Mouse (Mus musculus) retina, embryonic 14.5 days (tissue): Measurements from ENCODE around the gene Gm30191.

Experiments
- DNase-seq: peaks from one replicate; pipeline ENCODE4 v3.0.0-alpha.2; 2015; ENCODE audit warnings: low spot score

Gm30191 gene

GRCm38 (mm10) chr4:134246719-134247258, at the start of gene Gm30191:
Gene Gm30191 (plus strand): TSS chr4:134246935.
- no peak for DNase-seq

- no peak for DNase-seq
Observed at GRCm38 (mm10) chr4:134199371-134199770, 47.4 kb upstream of the Gm30191 start.

- DNase-seq, result no peak
Observed at GRCm38 (mm10) chr4:134202904-134203303, 43.8 kb upstream of the Gm30191 start, which contains the start of gene Gm7534. Gene Gm7534 (minus strand): TSS chr4:134203004.

GRCm38 (mm10) chr4:134203340-134203896, 43.3 kb upstream of the Gm30191 start:
- DNase-seq, result no peak

- no peak for DNase-seq
Observed at GRCm38 (mm10) chr4:134206488-134207053, 40.2 kb upstream of the Gm30191 start.

GRCm38 (mm10) chr4:134222793-134223600, 23.7 kb upstream of the Gm30191 start:
- DNase-seq, result no peak

- DNase-seq, result peak; percentile 32
Observed at GRCm38 (mm10) chr4:134227194-134227593, 19.5 kb upstream of the Gm30191 start, which contains the start of gene Catsper4. Gene Catsper4 (minus strand): TSS chr4:134227383.

- no peak for DNase-seq
Observed at GRCm38 (mm10) chr4:134230431-134230830, 16.3 kb upstream of the Gm30191 start.

GRCm38 (mm10) chr4:134234876-134235275, 11.9 kb upstream of the Gm30191 start:
- DNase-seq, result no peak

GRCm38 (mm10) chr4:134237582-134238278, 9.0 kb upstream of the Gm30191 start:
- no peak for DNase-seq

- no peak for DNase-seq
Observed at GRCm38 (mm10) chr4:134238279-134238651, 8.5 kb upstream of the Gm30191 start, which contains the start of gene Cnksr1. Gene Cnksr1 (minus strand): TSS chr4:134238399.

GRCm38 (mm10) chr4:134238686-134239085, 8.0 kb upstream of the Gm30191 start:
- DNase-seq, result peak; percentile 62

- DNase-seq, result peak; percentile 94
Observed at GRCm38 (mm10) chr4:134243516-134244250, 3.1 kb upstream of the Gm30191 start, which contains the start of gene E130218I03Rik. Gene E130218I03Rik (plus strand): TSS chr4:134243662.

GRCm38 (mm10) chr4:134245148-134245843, 1.4 kb upstream of the Gm30191 start, which contains the start of gene Zfp593:
Gene Zfp593 (minus strand): TSS chr4:134245592.
- DNase-seq, result peak; percentile 98

- DNase-seq, result peak; percentile 35
Observed at GRCm38 (mm10) chr4:134246256-134246655, 479 bp upstream of the Gm30191 start.

- DNase-seq, result peak; percentile 85
Observed at GRCm38 (mm10) chr4:134249651-134250050, 2.9 kb downstream of the Gm30191 start.

GRCm38 (mm10) chr4:134250116-134250929, 3.6 kb downstream of the Gm30191 start:
- DNase-seq, result no peak

GRCm38 (mm10) chr4:134250930-134251240, 4.2 kb downstream of the Gm30191 start:
- DNase-seq, result no peak

- peak; percentile 55 for DNase-seq
Observed at GRCm38 (mm10) chr4:134251241-134252130, 4.8 kb downstream of the Gm30191 start.
